ENCODE assay signal across 29 mouse cellular contexts in genomic region chr4:125034341-125034740, GRCm38 (mm10). TPM values are rescaled to one million over a fixed set of nuclear protein-coding genes. Genes with fewer than 3 reads are reported as not detected.
DNase-seq lines count a peak whose midpoint lies in the region; ATAC-seq and TF ChIP-seq lines count a peak whose summit lies in the region.
"Had no signal": no experiment of that assay in that cellular context is flagged by ENCODE, and none has a peak within 500 bp of the region (broad histone marks: within the 10 kb centered on the region; RNA-seq: fewer than 3 reads in every experiment).

No protein-coding gene starts in this region.

- ATAC-seq in hindbrain, embryonic 13.5 days (ENCODE audit: low FRiP score): no peak
- ATAC-seq in hindbrain, postnatal 0 days: no peak
- no peak for ATAC-seq in embryonic facial prominence, embryonic 14.5 days (ENCODE audit: low read depth)
- ATAC-seq: forebrain, embryonic 13.5 days; hindbrain, embryonic 16.5 days; intestine, embryonic 16.5 days had no signal

- 89% methylated on average over 4 of the region's 4 CpGs for WGBS in hindbrain, embryonic 13.5 days
- WGBS in hindbrain, postnatal 0 days: 75% methylated on average over 4 of the region's 4 CpGs
- WGBS in embryonic facial prominence, embryonic 14.5 days: 76% methylated on average over 4 of the region's 4 CpGs

- no peak overlapping the region for H3K4me3 ChIP-seq in hindbrain, embryonic 13.5 days
- H3K4me3 ChIP-seq in hindbrain, postnatal 0 days (ENCODE audit: low read length): no peak overlapping the region
- no peak overlapping the region for H3K4me3 ChIP-seq in embryonic facial prominence, embryonic 14.5 days (ENCODE audit: low read depth, low read length)
- H3K4me3 ChIP-seq: forebrain, embryonic 13.5 days; heart, embryonic 10.5 days; limb, embryonic 15.5 days; midbrain, embryonic 12.5 days had no signal

- H3K9me3 ChIP-seq in hindbrain, embryonic 13.5 days: no peaks in the 10 kb centered on the region
- no peaks in the 10 kb centered on the region for H3K9me3 ChIP-seq in hindbrain, postnatal 0 days (ENCODE audit: low read length)
- no peaks in the 10 kb centered on the region for H3K9me3 ChIP-seq in embryonic facial prominence, embryonic 14.5 days (ENCODE audit: control insufficient read depth, low read length)
- H3K9me3 ChIP-seq: forebrain, embryonic 13.5 days; heart, embryonic 10.5 days; limb, embryonic 15.5 days; midbrain, embryonic 12.5 days had no signal

- DNase-seq in hindbrain, postnatal 0 days (ENCODE audit: low spot score): no peak
- DNase-seq in MN1 (ENCODE audit: low spot score): peak; percentile 28
- no peak for DNase-seq in embryonic facial prominence, embryonic 14.5 days (ENCODE audit: low spot score)
- peak; percentile 22 for DNase-seq in lung, postnatal 14 days
- no peak for DNase-seq in embryo, embryonic 11 days
- no peak for DNase-seq in retina, postnatal 1 day
- DNase-seq: cerebellum, adult 8-10 months; cerebellum, postnatal 36 days; gastrocnemius, postnatal 36 days; kidney, postnatal 36 days; left cerebral cortex, postnatal 4 days; lung, embryonic 14.5 days; right cerebral cortex, postnatal 14 days; thymus, adult 2 months; thymus, postnatal 4 days had no signal

- H3K27me3 ChIP-seq in hindbrain, embryonic 13.5 days: no peaks in the 10 kb centered on the region
- H3K27me3 ChIP-seq in hindbrain, postnatal 0 days (ENCODE audit: insufficient read depth, low read length): no peaks in the 10 kb centered on the region
- H3K27me3 ChIP-seq in embryonic facial prominence, embryonic 14.5 days (replicated peaks; ENCODE audit: control insufficient read depth, insufficient read depth, low read length): no peaks in the 10 kb centered on the region
- H3K27me3 ChIP-seq: forebrain, embryonic 13.5 days; limb, embryonic 15.5 days; midbrain, embryonic 12.5 days had no signal

- no peak overlapping the region for H3K4me2 ChIP-seq in hindbrain, embryonic 13.5 days
- no peak overlapping the region for H3K4me2 ChIP-seq in hindbrain, postnatal 0 days (ENCODE audit: low read depth, low read length)
- no peak overlapping the region for H3K4me2 ChIP-seq in embryonic facial prominence, embryonic 14.5 days (ENCODE audit: low read depth, low read length)
- H3K4me2 ChIP-seq: forebrain, embryonic 13.5 days; limb, embryonic 15.5 days; lung, embryonic 14.5 days; midbrain, embryonic 12.5 days had no signal

- H3K27ac ChIP-seq in hindbrain, embryonic 13.5 days: no peak overlapping the region
- H3K27ac ChIP-seq in hindbrain, postnatal 0 days: no peak overlapping the region
- peak overlapping the region; percentile 21; the same call in 1 of the 2 replicates for H3K27ac ChIP-seq in embryonic facial prominence, embryonic 14.5 days (replicated peaks; ENCODE audit: low read depth, low read length)
- H3K27ac ChIP-seq: forebrain, embryonic 13.5 days; heart, embryonic 10.5 days; limb, embryonic 15.5 days; midbrain, embryonic 12.5 days; stomach, postnatal 0 days had no signal

- H3K36me3 ChIP-seq in hindbrain, embryonic 13.5 days: peaks cover 38% of the 10 kb centered on the region
- H3K36me3 ChIP-seq in hindbrain, postnatal 0 days (ENCODE audit: insufficient read depth, low read length): peaks cover 17% of the 10 kb centered on the region; the same call in 1 of the 2 replicates
- peaks cover 53% of the 10 kb centered on the region for H3K36me3 ChIP-seq in embryonic facial prominence, embryonic 14.5 days (ENCODE audit: control insufficient read depth, insufficient read depth, low read length)

- H3K9ac ChIP-seq in hindbrain, embryonic 13.5 days: peak overlapping the region; percentile 15; the same call in 1 of the 2 replicates
- H3K9ac ChIP-seq in hindbrain, postnatal 0 days (replicated peaks; ENCODE audit: low read length): no peak overlapping the region
- H3K9ac ChIP-seq in embryonic facial prominence, embryonic 14.5 days (ENCODE audit: low read depth, low read length): no peak overlapping the region
- H3K9ac ChIP-seq: forebrain, embryonic 13.5 days; limb, embryonic 15.5 days; lung, embryonic 14.5 days; midbrain, embryonic 12.5 days had no signal

- TF ChIP-seq CTCF in hindbrain, postnatal 0 days (IDR thresholded peaks at IDR 0.05; ENCODE audit: low read depth): no peak

- peaks cover 23% of the 10 kb centered on the region for H3K4me1 ChIP-seq in hindbrain, embryonic 13.5 days (replicated peaks)
- peaks cover 9% of the 10 kb centered on the region for H3K4me1 ChIP-seq in hindbrain, postnatal 0 days (ENCODE audit: insufficient read depth, low read length)
- H3K4me1 ChIP-seq in embryonic facial prominence, embryonic 14.5 days (ENCODE audit: control insufficient read depth, insufficient read depth, low read length): peaks cover 12% of the 10 kb centered on the region; the same call in 1 of the 2 replicates

RNA-seq across cellular contexts. Expression of gene Gnl2, which starts 18.0 kb away (rescaled TPM):
- 90.6 and 95.9 TPM in 2 replicates for polyA plus RNA-seq in hindbrain, embryonic 13.5 days (2015; fragmentation: Nextera tagmentation; extraction: Ambion mirVana)
- total RNA-seq in hindbrain, postnatal 0 days (2014; rRNA removed): 22.5 and 26.0 TPM in 2 replicates
- polyA plus RNA-seq in hindbrain, postnatal 0 days (2015; fragmentation: Nextera tagmentation; extraction: Ambion mirVana): 70.2 and 77.6 TPM in 2 replicates
- polyA plus RNA-seq in embryonic facial prominence, embryonic 14.5 days (2014; fragmentation: Nextera tagmentation; extraction: Ambion mirVana): 72.5 and 81.2 TPM in 2 replicates

RNA-seq across cellular contexts. Expression of gene Dnali1, which starts 31.2 kb away (rescaled TPM):
- 0.79 and 1.8 TPM in 2 replicates for polyA plus RNA-seq in hindbrain, embryonic 13.5 days (2015; fragmentation: Nextera tagmentation; extraction: Ambion mirVana)
- 0.73 and 2.4 TPM in 2 replicates for total RNA-seq in hindbrain, postnatal 0 days (2014; rRNA removed)
- polyA plus RNA-seq in hindbrain, postnatal 0 days (2015; fragmentation: Nextera tagmentation; extraction: Ambion mirVana): 1.4 and 1.5 TPM in 2 replicates
- 0.71 and 4.3 TPM in 2 replicates for polyA plus RNA-seq in embryonic facial prominence, embryonic 14.5 days (2014; fragmentation: Nextera tagmentation; extraction: Ambion mirVana)
- total RNA-seq: gastrocnemius, adult 18-20 months; gastrocnemius, postnatal 36 days; hematopoietic stem cell, adult 5-6 weeks; megakaryocyte, adult 5-6 weeks; MEL; monocyte, adult 5-6 weeks had no signal
- polyA plus RNA-seq: intestine, embryonic 16.5 days; kidney, embryonic 14.5 days had no signal

RNA-seq across cellular contexts. Expression of gene Snip1, which starts 32.1 kb away (rescaled TPM):
- polyA plus RNA-seq in hindbrain, embryonic 13.5 days (2015; fragmentation: Nextera tagmentation; extraction: Ambion mirVana): 23.7 and 24.3 TPM in 2 replicates
- 29.2 and 35.0 TPM in 2 replicates for total RNA-seq in hindbrain, postnatal 0 days (2014; rRNA removed)
- 15.7 and 16.3 TPM in 2 replicates for polyA plus RNA-seq in hindbrain, postnatal 0 days (2015; fragmentation: Nextera tagmentation; extraction: Ambion mirVana)
- polyA plus RNA-seq in embryonic facial prominence, embryonic 14.5 days (2014; fragmentation: Nextera tagmentation; extraction: Ambion mirVana): 26.2 and 29.9 TPM in 2 replicates

RNA-seq across cellular contexts. Expression of gene Rspo1, which starts 48.1 kb away (rescaled TPM):
- 2.5 and 4.1 TPM in 2 replicates for polyA plus RNA-seq in hindbrain, embryonic 13.5 days (2015; fragmentation: Nextera tagmentation; extraction: Ambion mirVana)
- 0.36 and 13.6 TPM in 2 replicates for total RNA-seq in hindbrain, postnatal 0 days (2014; rRNA removed)
- 0.74 and 0.95 TPM in 2 replicates for polyA plus RNA-seq in hindbrain, postnatal 0 days (2015; fragmentation: Nextera tagmentation; extraction: Ambion mirVana)
- polyA plus RNA-seq in embryonic facial prominence, embryonic 14.5 days (2014; fragmentation: Nextera tagmentation; extraction: Ambion mirVana): 10.0 and 10.6 TPM in 2 replicates
- total RNA-seq: hematopoietic stem cell, adult 5-6 weeks; MEL; monocyte, adult 5-6 weeks had no signal

RNA-seq across cellular contexts. Expression of gene Meaf6, which starts 50.6 kb away (rescaled TPM):
- polyA plus RNA-seq in hindbrain, embryonic 13.5 days (2015; fragmentation: Nextera tagmentation; extraction: Ambion mirVana): 162 and 174 TPM in 2 replicates
- total RNA-seq in hindbrain, postnatal 0 days (2014; rRNA removed): 47.0 and 50.4 TPM in 2 replicates
- 131 and 133 TPM in 2 replicates for polyA plus RNA-seq in hindbrain, postnatal 0 days (2015; fragmentation: Nextera tagmentation; extraction: Ambion mirVana)
- 53.5 and 56.4 TPM in 2 replicates for polyA plus RNA-seq in embryonic facial prominence, embryonic 14.5 days (2014; fragmentation: Nextera tagmentation; extraction: Ambion mirVana)

Comparison
In these comparisons a context has a peak if more than half of its experiments do, and no peak if none do; other contexts are left out.
1. DNase-seq: peak in MN1 (single experiment) and lung, postnatal 14 days (single experiment); none in hindbrain, postnatal 0 days (single experiment), embryonic facial prominence, embryonic 14.5 days (single experiment), embryo, embryonic 11 days (single experiment) and retina, postnatal 1 day (single experiment).